Mouse (Mus musculus) embryonic facial prominence, embryonic 12.5 days (tissue): ENCODE results near the gene Smim14. TPM values are rescaled to one million over a fixed set of nuclear protein-coding genes. Genes with fewer than 3 reads are reported as not detected.

ENCODE experiments used
- ATAC-seq: fragments of 200-750 bp; cut with Nextera tagmentation; 2 replicates; pipeline ENCODE4 v1.8.0; 2017; ENCODE audit not compliant: insufficient number of reproducible peaks, insufficient read depth, low FRiP score, low TSS enrichment
- H3K27ac ChIP-seq: fragments of 300-500 bp; sonication (generic); 2 replicates; pipeline ENCODE4 v1.5.1; 2016; ENCODE audit warnings: mild to moderate bottlenecking
- H3K27me3 ChIP-seq: fragments of 300-500 bp; sonication (generic); 2 replicates; pipeline ENCODE4 v1.6.1; 2016; ENCODE audit warnings: mild to moderate bottlenecking, moderate library complexity
- H3K36me3 ChIP-seq: fragments of 300-500 bp; sonication (generic); 2 replicates; pipeline ENCODE4 v1.6.1; 2016; ENCODE audit warnings: mild to moderate bottlenecking
- H3K4me1 ChIP-seq: fragments of 300-500 bp; sonication (generic); 2 replicates; pipeline ENCODE4 v1.6.1; 2016
- H3K4me2 ChIP-seq: fragments of 300-500 bp; sonication (generic); replicated peaks from 2 replicates; pipeline ENCODE4 v1.6.1; 2016; ENCODE audit warnings: mild to moderate bottlenecking, moderate library complexity
- H3K4me3 ChIP-seq: fragments of 300-500 bp; sonication (generic); 2 replicates; pipeline ENCODE4 v1.5.1; 2016; ENCODE audit warnings: mild to moderate bottlenecking
- H3K9ac ChIP-seq: fragments of 300-500 bp; sonication (generic); 2 replicates; pipeline ENCODE4 v1.6.1; 2016; ENCODE audit warnings: mild to moderate bottlenecking, moderate library complexity
- H3K9me3 ChIP-seq: fragments of 300-500 bp; sonication (generic); 2 replicates; pipeline ENCODE4 v1.6.1; 2016; ENCODE audit warnings: mild to moderate bottlenecking, moderate library complexity
- WGBS: fragments of 180-500 bp; shearing (Covaris S2); methylation state at CpG from one replicate; pipeline ENCODE4 v1.1.7; 2016; 5-methylcytosine and 5-hydroxymethylcytosine counted together
- polyA plus RNA-seq: library from polyadenylated mRNA; unstranded; fragments of >200 nt; fragmentation: Nextera tagmentation; extraction: Ambion mirVana; gene quantifications from 2 replicates; pipeline ENCODE4 v1.2.1, GENCODE M21; 2016

Gene Smim14
- 108 and 111 TPM in 2 replicates for polyA plus RNA-seq

DNA sequence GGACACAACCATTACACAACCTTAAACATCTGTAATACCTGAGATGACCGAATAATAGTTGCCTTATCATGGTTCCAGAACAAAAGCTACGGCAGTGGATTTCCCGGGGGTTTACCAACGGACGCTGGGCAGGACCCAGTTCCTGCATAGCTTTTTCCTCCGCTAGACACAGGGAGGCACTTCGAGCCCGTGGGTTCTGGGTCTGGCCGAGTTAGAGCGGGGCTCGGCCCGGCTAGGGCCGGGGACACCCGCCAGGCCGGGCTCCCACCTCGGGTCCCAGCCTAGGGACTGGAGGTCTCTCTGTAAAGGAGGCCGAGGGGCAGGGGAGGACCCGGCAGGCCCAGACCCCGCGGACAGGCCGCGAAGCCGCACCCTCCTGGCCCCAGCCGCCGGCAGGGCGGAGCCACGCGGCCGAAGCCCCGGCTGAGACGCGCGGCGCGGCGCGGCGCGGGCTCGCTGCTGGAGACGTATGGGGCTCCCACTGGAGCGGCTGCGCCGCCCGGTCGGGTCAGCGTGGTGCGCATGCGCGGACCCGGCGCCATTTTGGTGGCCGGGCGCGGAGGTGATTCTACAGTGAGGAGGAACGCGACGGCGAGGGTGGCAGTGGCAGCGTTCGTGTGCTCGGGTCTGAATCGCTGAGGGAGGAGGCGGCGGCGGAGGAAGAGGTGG, at the start of gene Smim14, which contains the start of gene Ube2k:
Gene Smim14 (minus strand): TSS at position 434 of the 669 bp plus-strand sequence.
Gene Ube2k (plus strand): TSS at position 483 of the 669 bp plus-strand sequence.
- peak; percentile 97 for ATAC-seq
- H3K4me3 ChIP-seq, result peak within 1 kb of the TSS; percentile 94
- H3K4me2 ChIP-seq, result peak within 1 kb of the TSS; percentile 73
- H3K9ac ChIP-seq, result peak within 1 kb of the TSS; percentile 99
- no peaks in the 10 kb centered on the region for H3K36me3 ChIP-seq
- no peaks in the 10 kb centered on the region for H3K9me3 ChIP-seq
- peak within 1 kb of the TSS; percentile 100 for H3K27ac ChIP-seq
- H3K4me1 ChIP-seq, result peaks cover 9% of the 10 kb centered on the region; the same call in 1 of the 2 replicates
- H3K27me3 ChIP-seq, result no peaks in the 10 kb centered on the region
- under 1% methylated on average over 66 of the region's 66 CpGs for WGBS

DNA sequence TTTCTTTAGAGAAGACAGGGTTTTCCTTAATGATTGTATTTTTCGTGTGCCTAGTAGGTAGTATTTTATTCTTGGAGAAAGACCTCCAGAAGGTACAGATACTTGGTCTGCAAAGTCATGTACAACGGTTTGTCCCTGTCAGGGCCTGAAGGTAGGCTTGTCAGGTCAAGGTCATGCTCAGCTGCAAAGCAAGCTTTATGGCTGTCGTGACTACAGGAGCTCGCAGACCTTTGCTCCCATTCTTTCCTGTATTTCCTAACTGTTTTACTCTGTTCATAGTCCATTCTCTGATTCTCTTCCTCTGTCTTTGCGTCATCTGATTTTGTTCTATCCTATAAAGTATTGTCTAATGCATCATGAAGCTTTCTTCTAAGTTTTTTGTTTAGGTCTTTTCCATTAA, 49.3 kb upstream of the Smim14 start:
- 90% methylated on average over 5 of the region's 5 CpGs for WGBS
- Histone ChIP-seq H3K9me3 (no peaks in the 10 kb centered on the region), H3K9ac (no peak overlapping the region), H3K27me3 (no peaks in the 10 kb centered on the region), H3K4me2 (no peak overlapping the region), H3K4me1 (no peaks in the 10 kb centered on the region), H3K4me3 (no peak overlapping the region), H3K27ac (no peak overlapping the region), H3K36me3 (peaks cover 35% of the 10 kb centered on the region)
- ATAC-seq, result no peak

DNA sequence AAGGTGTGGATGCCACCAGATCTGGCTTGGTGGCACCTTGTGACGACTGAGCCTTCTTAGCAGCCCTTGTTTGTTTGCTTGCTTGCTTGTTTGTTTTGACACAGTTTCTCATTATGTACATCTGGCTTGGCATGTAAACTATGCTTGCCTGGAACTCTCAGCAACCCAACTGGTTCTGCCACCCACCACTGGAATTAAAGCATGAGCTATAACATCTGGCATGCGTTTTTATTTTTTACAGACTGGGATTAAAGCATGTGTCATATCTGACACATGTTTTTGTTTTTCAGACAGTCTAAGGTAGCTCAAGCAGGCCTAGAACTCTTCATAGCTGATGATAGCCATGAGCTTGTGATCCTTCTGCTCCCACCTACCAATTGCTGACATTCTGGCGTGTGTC, 41.6 kb upstream of the Smim14 start:
- H3K4me3 ChIP-seq, result no peak overlapping the region
- no peak overlapping the region for H3K4me2 ChIP-seq
- 67% methylated on average over 3 of the region's 3 CpGs for WGBS
- H3K9me3 ChIP-seq, result no peaks in the 10 kb centered on the region
- peaks cover 19% of the 10 kb centered on the region for H3K36me3 ChIP-seq
- H3K27ac ChIP-seq, result no peak overlapping the region
- no peak for ATAC-seq
- no peaks in the 10 kb centered on the region for H3K27me3 ChIP-seq
- no peaks in the 10 kb centered on the region for H3K4me1 ChIP-seq
- H3K9ac ChIP-seq, result no peak overlapping the region

DNA sequence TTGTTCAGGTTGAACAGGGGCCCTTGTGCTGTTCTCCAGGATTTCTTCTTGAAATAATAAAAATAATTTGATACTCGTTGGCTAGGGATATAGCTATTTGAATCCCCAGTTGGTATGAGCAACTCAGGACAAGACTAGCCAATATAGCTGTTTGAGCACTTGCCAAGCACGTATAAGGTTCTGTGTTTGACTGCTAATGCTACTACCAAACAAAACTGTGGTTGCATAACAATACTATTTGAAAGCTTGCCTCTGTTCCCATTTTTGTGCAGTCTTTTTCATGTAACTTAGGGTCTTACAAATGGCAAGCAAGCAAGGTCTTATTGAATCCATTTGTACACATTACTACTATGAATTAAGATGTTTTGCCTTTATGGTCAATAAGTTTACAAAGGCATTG, 38.9 kb upstream of the Smim14 start:
- ATAC-seq, result no peak
- no peak overlapping the region for H3K4me2 ChIP-seq
- no peak overlapping the region for H3K9ac ChIP-seq
- WGBS, result 88% methylated on average over 2 of the region's 2 CpGs
- no peaks in the 10 kb centered on the region for H3K27me3 ChIP-seq
- H3K27ac ChIP-seq, result no peak overlapping the region
- H3K4me3 ChIP-seq, result no peak overlapping the region
- no peaks in the 10 kb centered on the region for H3K4me1 ChIP-seq
- H3K9me3 ChIP-seq, result no peaks in the 10 kb centered on the region
- H3K36me3 ChIP-seq, result peaks cover 14% of the 10 kb centered on the region

DNA sequence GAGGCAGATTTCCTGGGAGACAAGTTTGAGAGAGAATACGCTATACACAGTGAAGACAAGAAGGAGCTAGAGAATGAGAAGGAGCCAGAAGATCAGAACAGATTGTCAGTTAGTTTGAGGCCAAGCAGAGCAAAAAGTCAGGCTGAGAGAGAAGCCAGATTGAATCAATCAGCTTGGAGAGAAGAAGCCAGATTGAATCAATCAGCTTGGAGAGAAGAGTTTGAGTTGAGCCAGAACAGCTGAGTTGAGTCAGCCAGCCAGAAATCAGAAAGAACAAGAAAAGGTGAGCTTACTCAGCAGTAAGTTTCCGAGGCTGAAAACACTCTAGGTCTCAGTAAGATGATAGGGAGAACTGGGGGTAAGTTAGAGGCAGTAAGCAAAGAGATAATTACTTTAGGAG, 37.9 kb upstream of the Smim14 start:
- 64% methylated on average over 2 of the region's 2 CpGs for WGBS
- no peaks in the 10 kb centered on the region for H3K9me3 ChIP-seq
- no peak overlapping the region for H3K4me3 ChIP-seq
- no peak overlapping the region for H3K9ac ChIP-seq
- ATAC-seq, result no peak
- peaks cover 17% of the 10 kb centered on the region for H3K36me3 ChIP-seq
- no peaks in the 10 kb centered on the region for H3K27me3 ChIP-seq
- no peaks in the 10 kb centered on the region for H3K4me1 ChIP-seq
- no peak overlapping the region for H3K27ac ChIP-seq
- no peak overlapping the region for H3K4me2 ChIP-seq

DNA sequence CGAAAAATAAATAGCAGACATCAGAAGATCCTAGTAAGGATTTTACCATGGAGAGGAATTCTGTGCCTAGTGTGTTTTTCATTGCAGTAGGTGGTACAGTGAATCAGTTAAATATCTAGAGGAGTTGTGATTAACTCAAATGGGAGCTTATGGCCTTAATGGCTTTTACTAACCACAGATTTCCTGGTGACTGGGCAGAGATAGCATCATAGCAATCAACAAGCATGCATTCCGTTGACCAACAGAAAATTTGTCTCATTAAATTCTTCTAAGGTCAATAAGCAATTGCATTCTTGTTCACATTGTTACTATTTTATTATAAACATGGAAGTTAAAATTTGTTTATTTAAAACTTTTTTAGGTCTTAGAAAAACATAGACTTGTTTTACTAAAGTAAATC, 28.5 kb upstream of the Smim14 start:
- H3K4me2 ChIP-seq, result no peak overlapping the region
- H3K36me3 ChIP-seq, result peaks cover 19% of the 10 kb centered on the region
- H3K27ac ChIP-seq, result no peak overlapping the region
- no peaks in the 10 kb centered on the region for H3K9me3 ChIP-seq
- H3K27me3 ChIP-seq, result no peaks in the 10 kb centered on the region
- no peak for ATAC-seq
- WGBS, result 79% methylated on average over 2 of the region's 2 CpGs
- H3K9ac ChIP-seq, result no peak overlapping the region
- H3K4me3 ChIP-seq, result no peak overlapping the region
- no peaks in the 10 kb centered on the region for H3K4me1 ChIP-seq

DNA sequence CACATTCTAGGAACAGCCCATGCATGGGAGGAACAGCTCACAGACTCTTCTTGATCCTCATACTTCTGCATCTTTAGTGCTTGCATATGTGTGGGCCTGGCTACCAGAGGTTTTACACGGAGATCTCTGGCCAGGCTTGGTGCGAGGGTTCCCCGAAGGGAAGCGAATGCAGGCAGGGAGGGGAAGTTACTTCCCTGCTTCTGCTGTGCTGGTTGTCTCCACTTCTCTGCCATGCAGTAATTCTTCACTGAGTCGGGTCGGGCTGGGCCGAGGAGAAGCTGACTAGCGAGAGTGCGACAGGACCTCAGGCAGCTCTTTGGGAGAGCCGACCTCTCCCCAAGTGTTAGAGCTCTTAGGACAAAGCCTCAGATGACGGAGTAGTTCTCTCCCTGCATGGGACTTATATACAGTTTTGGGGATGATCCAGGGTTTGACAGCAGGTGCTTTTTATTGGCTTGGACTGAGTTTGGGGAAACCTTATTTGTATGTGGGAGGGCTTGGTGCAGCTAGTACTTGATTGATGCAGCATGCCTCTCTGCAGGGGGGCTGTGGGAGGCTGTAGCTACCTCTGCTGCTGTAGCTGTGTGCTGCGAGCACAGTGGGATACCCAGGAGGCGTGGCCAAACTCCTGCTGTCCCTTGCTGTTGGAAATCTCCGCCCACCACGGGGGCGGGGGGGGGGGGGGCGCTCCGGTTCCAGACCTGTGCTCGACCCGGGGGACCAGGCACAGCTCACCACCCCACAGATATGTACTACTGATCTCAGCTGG, 24.3 kb upstream of the Smim14 start:
- no peak overlapping the region for H3K27ac ChIP-seq
- no peak overlapping the region for H3K4me3 ChIP-seq
- 40% methylated on average over 20 of the region's 20 CpGs for WGBS
- peaks cover 3% of the 10 kb centered on the region; the same call in 1 of the 2 replicates for H3K36me3 ChIP-seq
- H3K9ac ChIP-seq, result no peak overlapping the region
- H3K4me2 ChIP-seq, result no peak overlapping the region
- ATAC-seq, result no peak
- no peaks in the 10 kb centered on the region for H3K27me3 ChIP-seq
- H3K4me1 ChIP-seq, result no peaks in the 10 kb centered on the region
- H3K9me3 ChIP-seq, result no peaks in the 10 kb centered on the region

DNA sequence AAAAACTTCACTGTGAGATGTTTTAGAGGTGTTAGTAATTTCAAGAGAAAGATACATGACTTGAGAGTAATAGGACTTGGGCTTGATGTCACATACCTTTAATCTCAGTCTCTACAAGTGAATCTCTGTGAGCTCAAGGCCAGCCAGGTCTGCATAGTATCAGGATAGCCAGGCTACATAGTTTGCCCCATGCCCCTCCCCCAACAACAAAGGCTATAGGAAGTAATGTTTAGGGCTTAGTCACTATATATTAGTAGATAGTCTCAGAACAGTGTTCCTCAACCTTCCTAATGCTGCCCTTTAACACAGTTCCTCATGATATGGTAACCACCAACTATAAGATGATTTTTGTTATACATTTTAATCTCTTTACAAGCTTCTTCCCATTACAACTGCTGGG, 20.1 kb upstream of the Smim14 start:
- no peaks in the 10 kb centered on the region for H3K27me3 ChIP-seq
- no peak overlapping the region for H3K27ac ChIP-seq
- H3K9me3 ChIP-seq, result no peaks in the 10 kb centered on the region
- H3K4me2 ChIP-seq, result no peak overlapping the region
- peaks cover 3% of the 10 kb centered on the region; the same call in 1 of the 2 replicates for H3K36me3 ChIP-seq
- no peak for ATAC-seq
- no peak overlapping the region for H3K9ac ChIP-seq
- H3K4me3 ChIP-seq, result no peak overlapping the region
- H3K4me1 ChIP-seq, result no peaks in the 10 kb centered on the region

DNA sequence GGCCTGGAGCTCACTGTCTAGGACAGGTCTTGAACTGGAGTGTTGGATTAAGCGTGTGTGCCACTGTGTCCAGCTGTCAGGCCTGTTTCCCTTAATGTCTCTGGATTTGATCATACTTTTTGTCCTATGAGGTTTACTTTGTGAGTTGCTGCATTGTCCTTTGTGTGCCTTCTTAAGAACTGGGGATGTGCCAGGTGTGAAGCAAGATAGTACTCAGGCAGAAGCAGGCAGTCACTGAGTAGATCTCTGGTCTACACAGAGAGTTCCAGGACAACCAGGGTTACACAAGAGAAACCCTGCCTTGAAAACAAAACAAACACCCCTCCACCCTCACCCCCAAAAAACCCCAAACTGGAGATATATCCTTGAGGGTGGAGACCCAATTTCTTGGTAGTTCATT, 12.7 kb upstream of the Smim14 start:
- Histone ChIP-seq H3K4me1 (peaks cover 4% of the 10 kb centered on the region; the same call in 1 of the 2 replicates), H3K27me3 (no peaks in the 10 kb centered on the region), H3K36me3 (0 out of 2 replicates have a peak, but pooled peaks cover 3% of the 10 kb centered on the region), H3K4me3 (no peak overlapping the region), H3K9ac (no peak overlapping the region), H3K4me2 (no peak overlapping the region), H3K9me3 (no peaks in the 10 kb centered on the region), H3K27ac (no peak overlapping the region)
- no peak for ATAC-seq
- WGBS, result 85% methylated on average over 1 of the region's 1 CpGs

DNA sequence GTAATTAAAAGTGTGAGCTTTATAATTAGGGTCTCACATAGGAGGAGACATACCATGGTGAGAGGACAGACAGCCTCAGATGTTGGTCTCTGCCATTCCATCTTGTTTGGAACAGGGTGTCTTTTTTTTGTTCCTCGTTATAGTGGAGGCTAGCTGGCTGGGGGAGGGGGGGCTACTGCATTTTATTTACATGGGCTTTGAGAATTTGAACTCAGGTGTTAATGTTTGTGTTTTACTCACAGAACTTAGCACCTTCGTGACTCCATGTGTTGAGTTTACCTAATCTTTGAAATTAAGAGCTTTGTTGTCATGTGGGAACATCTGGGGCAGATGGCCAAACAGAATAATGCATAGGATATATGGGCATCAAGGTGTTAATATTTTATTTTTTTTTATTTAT, 7.6 kb upstream of the Smim14 start:
- H3K4me2 ChIP-seq, result no peak overlapping the region
- H3K9me3 ChIP-seq, result no peaks in the 10 kb centered on the region
- ATAC-seq, result no peak
- no peak overlapping the region for H3K27ac ChIP-seq
- WGBS, result 92% methylated on average over 2 of the region's 2 CpGs
- H3K36me3 ChIP-seq, result 0 out of 2 replicates have a peak, but pooled peaks cover 3% of the 10 kb centered on the region
- no peak overlapping the region for H3K9ac ChIP-seq
- peaks cover 3% of the 10 kb centered on the region; the same call in 1 of the 2 replicates for H3K4me1 ChIP-seq
- no peak overlapping the region for H3K4me3 ChIP-seq
- no peaks in the 10 kb centered on the region for H3K27me3 ChIP-seq

DNA sequence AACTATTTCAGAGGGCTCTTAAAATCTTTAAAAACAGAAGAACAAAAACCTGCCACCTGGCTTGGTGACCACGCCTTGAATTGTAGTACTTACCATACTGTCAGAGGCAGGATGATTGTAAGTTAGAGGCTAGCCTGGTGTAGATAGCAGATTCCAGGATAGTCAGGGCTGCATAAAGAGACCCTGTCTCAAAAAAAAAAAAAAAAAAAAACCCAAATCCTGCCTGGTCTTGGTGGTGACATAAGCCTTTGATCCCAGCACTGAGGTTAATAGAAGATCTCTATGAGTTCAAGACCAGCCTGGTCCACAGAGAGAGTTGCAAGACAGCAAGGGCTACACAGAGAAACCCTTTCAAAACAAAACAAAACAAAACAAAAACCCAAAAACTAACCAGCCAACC, 6.5 kb upstream of the Smim14 start:
- Histone ChIP-seq H3K27ac (no peak overlapping the region), H3K36me3 (0 out of 2 replicates have a peak, but pooled peaks cover 3% of the 10 kb centered on the region), H3K9ac (no peak overlapping the region), H3K4me1 (peaks cover 9% of the 10 kb centered on the region; the same call in 1 of the 2 replicates), H3K4me3 (no peak overlapping the region), H3K4me2 (no peak overlapping the region), H3K27me3 (no peaks in the 10 kb centered on the region), H3K9me3 (no peaks in the 10 kb centered on the region)
- 84% methylated on average over 1 of the region's 1 CpGs for WGBS
- no peak for ATAC-seq

DNA sequence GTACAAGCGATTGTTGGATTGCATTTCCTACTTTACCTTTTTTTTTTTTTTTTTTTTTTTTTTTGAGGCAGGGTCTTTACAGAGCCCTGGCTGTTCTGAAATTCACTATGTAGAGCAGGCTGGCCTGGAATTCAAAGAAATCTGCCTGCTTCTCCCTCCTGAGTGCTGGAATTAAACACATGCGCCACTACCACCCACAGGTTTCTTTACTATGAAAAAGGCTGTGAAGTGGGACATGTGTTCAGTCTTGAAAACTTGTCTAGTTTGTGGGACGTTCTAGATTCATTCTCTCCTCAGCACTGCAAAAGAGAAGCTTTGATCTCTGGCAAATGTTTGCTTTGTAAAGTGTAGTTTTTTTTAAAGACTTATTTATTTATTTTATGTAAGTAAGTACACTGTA, 4.9 kb upstream of the Smim14 start:
- 87% methylated on average over 3 of the region's 3 CpGs for WGBS
- H3K27ac ChIP-seq, result no peak overlapping the region

More for the DNA sequence above, 4.9 kb upstream of the Smim14 start:
- Histone ChIP-seq H3K4me1 (peaks cover 9% of the 10 kb centered on the region; the same call in 1 of the 2 replicates), H3K4me2 (no peak overlapping the region), H3K9ac (no peak overlapping the region), H3K27me3 (no peaks in the 10 kb centered on the region), H3K36me3 (0 out of 2 replicates have a peak, but pooled peaks cover 3% of the 10 kb centered on the region), H3K4me3 (no peak overlapping the region), H3K9me3 (no peaks in the 10 kb centered on the region)
- ATAC-seq, result no peak
